Mouse (Mus musculus) stomach, postnatal 0 days (tissue): ENCODE measurements at regions not wholly inside any gene's neighbourhood (a gene's known extent, or its start where the extent isn't known, plus 50 kb on each side); places are given as distances from the start of the nearest gene placed in this dataset.

ENCODE experiments used
- ATAC-seq: fragments of 200-750 bp; cut with Nextera tagmentation; 2 replicates; pipeline ENCODE4 v1.8.0; 2017; ENCODE audit not compliant: low FRiP score, low TSS enrichment
- DNase-seq: peaks from one replicate; pipeline ENCODE4 v3.0.0-alpha.2; 2016; ENCODE audit warnings: low spot score
- H3K27ac ChIP-seq: fragments of 300-500 bp; sonication (generic); replicated peaks from 2 replicates; pipeline ENCODE4 v1.5.1; 2014; ENCODE audit warnings: mild to moderate bottlenecking, control low read depth
- H3K27me3 ChIP-seq: fragments of 300-500 bp; sonication (generic); 2 replicates; pipeline ENCODE4 v1.6.1; 2014; ENCODE audit warnings: low read length; ENCODE audit not compliant: control insufficient read depth, insufficient read depth
- H3K36me3 ChIP-seq: fragments of 300-500 bp; sonication (generic); 2 replicates; pipeline ENCODE4 v1.6.1; 2014; ENCODE audit warnings: low read length, mixed read lengths; ENCODE audit not compliant: control insufficient read depth, insufficient read depth
- H3K4me1 ChIP-seq: fragments of 300-500 bp; sonication (generic); replicated peaks from 2 replicates; pipeline ENCODE4 v1.6.1; 2014; ENCODE audit warnings: antibody characterized with exemption; ENCODE audit not compliant: control insufficient read depth, insufficient read depth
- H3K4me2 ChIP-seq: fragments of 300-500 bp; sonication (generic); replicated peaks from 2 replicates; pipeline ENCODE4 v1.6.1; 2014; ENCODE audit warnings: low read depth, mild to moderate bottlenecking, control low read depth, moderate library complexity
- H3K4me3 ChIP-seq: fragments of 300-500 bp; sonication (generic); 2 replicates; pipeline ENCODE4 v1.5.1; 2014; ENCODE audit warnings: low read depth, low read length, control low read depth
- H3K9ac ChIP-seq: fragments of 300-500 bp; sonication (generic); 2 replicates; pipeline ENCODE4 v1.6.1; 2014; ENCODE audit warnings: mild to moderate bottlenecking, low read length, control low read depth, mixed read lengths
- H3K9me3 ChIP-seq: fragments of 300-500 bp; sonication (generic); 2 replicates; pipeline ENCODE4 v1.6.1; 2016; ENCODE audit warnings: low read length; ENCODE audit not compliant: control insufficient read depth
- CTCF ChIP-seq: IDR thresholded peaks from 2 replicates; pipeline ENCODE4 v1.5.1; 2016; ENCODE audit warnings: antibody characterized with exemption, low read depth, mild to moderate bottlenecking, moderate library complexity
- EP300 ChIP-seq: optimal IDR thresholded peaks from 2 replicates; pipeline ENCODE3; 2016; ENCODE audit warnings: antibody characterized with exemption
- WGBS: fragments of 180-500 bp; shearing (Covaris S2); extraction: QIAGEN DNeasy Blood & Tissue Kit; methylation state at CpG from one replicate; pipeline ENCODE4 v1.1.7; 2014; 5-methylcytosine and 5-hydroxymethylcytosine counted together

DNA sequence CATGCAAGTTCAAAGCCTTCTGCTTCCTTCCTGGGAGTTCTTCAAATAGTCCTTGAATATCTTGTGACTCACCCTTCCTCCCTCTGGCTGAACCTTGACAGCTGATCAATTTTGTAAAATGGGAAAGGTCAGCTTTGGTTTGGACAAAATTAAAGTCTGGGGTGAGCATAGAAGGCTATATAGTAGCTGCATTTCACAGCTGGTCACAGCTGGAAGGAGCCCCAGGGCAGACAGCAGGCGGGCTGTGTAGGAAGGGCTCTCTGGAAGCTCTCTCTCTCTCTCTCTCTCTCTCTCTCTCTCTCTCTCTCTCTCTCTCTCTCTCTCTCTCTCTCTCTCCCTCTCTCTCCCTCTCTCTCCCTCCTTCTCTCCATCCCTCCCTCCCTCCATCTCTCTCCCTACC, 71.8 kb upstream of the Zfp536 start:
- no peak for TF ChIP-seq EP300
- no peak for TF ChIP-seq CTCF

DNA sequence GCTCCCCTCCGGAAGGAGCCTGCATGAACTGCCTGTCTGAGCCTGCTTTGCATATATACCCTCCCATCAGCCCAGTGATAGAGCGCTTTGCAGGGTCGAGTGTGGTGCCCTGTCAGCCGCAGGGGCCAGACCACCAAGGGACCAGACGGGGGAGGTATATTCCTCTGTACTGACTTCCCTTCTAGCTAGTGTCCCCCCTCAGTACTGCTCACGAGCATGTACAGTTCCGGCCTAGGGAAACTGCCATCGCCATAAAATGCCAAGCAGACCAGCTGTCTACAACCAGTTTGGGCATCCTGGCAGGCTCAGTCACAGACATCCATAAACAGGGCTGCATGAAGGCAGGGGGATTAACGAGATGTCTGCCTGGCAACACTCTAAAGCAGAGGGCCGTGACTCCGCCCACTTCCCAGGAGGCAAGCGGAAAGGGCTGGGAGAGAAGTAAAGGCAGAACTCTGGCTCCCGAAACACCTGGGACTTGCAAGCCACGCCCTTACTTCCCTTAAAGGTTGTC, 68.6 kb upstream of the Zfp536 start:
- no peak overlapping the region for H3K27ac ChIP-seq
- no peaks in the 10 kb centered on the region for H3K27me3 ChIP-seq
- peak overlapping the region; percentile 39 for H3K4me2 ChIP-seq
- no peaks in the 10 kb centered on the region for H3K9me3 ChIP-seq
- peak overlapping the region; percentile 10; the same call in 1 of the 2 replicates for H3K4me3 ChIP-seq
- peak; percentile 51 for DNase-seq
- peaks cover 4% of the 10 kb centered on the region; the same call in 1 of the 2 replicates for H3K4me1 ChIP-seq
- peak overlapping the region; percentile 43; the same call in 1 of the 2 replicates for H3K9ac ChIP-seq
- no peak for TF ChIP-seq EP300
- TF ChIP-seq CTCF: no peak
- 6% methylated on average over 14 of the region's 14 CpGs for WGBS
- no peaks in the 10 kb centered on the region for H3K36me3 ChIP-seq
- peak; percentile 48; the same call in 1 of the 2 replicates for ATAC-seq

More for the DNA sequence above, 71.8 kb upstream of the Zfp536 start:
- Histone ChIP-seq H3K4me1 (peaks cover 4% of the 10 kb centered on the region; the same call in 1 of the 2 replicates), H3K27ac (no peak overlapping the region), H3K36me3 (no peaks in the 10 kb centered on the region), H3K4me2 (no peak overlapping the region), H3K9ac (no peak overlapping the region), H3K9me3 (no peaks in the 10 kb centered on the region), H3K4me3 (no peak overlapping the region), H3K27me3 (no peaks in the 10 kb centered on the region)
- 54% methylated on average over 1 of the region's 1 CpGs for WGBS
- ATAC-seq: no peak
- DNase-seq: no peak

DNA sequence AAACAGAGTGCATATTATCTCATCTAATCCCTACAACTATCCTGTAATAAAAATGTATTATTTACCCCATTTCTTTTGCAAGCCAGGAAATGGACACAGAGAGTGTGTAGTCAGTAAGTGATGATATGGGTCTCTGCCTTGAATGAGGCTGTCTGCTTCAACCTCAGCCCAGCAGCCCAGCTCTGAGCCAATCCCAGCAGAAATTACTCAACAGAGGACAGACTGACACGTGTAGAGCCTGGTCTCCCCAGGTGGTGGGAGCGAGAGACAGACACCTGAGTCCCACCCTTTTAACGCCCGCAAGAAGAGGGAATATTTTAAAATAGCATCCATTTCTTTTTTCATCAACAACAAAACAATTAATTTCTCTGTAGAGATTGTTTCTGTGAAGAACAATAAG, 68.1 kb upstream of the Zfp536 start:
- Histone ChIP-seq H3K27me3 (no peaks in the 10 kb centered on the region), H3K27ac (no peak overlapping the region), H3K4me3 (no peak overlapping the region), H3K4me2 (no peak overlapping the region), H3K9me3 (no peaks in the 10 kb centered on the region), H3K4me1 (peaks cover 4% of the 10 kb centered on the region; the same call in 1 of the 2 replicates), H3K36me3 (no peaks in the 10 kb centered on the region), H3K9ac (no peak overlapping the region)
- WGBS: 60% methylated on average over 4 of the region's 4 CpGs
- no peak for TF ChIP-seq CTCF
- no peak for TF ChIP-seq EP300
- no peak for DNase-seq
- no peak for ATAC-seq

DNA sequence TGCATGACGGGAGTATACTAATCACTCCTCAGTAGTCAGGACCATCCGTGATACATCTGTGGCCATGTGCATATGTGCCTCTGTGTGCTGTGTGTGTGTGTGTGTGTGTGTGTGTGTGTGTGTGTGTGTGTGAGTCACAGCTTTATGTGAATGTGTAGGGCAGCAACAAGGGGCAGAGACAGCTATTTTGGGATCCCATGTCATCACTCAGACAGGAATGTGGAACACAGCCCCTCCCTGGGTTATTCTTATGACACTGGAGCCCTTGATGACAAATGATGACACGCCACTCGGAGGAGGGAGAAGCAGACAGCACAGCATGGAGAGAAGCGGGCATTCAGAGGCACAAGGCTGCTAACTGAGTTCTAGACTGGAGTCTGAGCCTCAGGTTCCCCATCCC, 64.4 kb upstream of the Zfp536 start:
- TF ChIP-seq CTCF (no peak), EP300 (no peak)
- Histone ChIP-seq H3K27me3 (no peaks in the 10 kb centered on the region), H3K36me3 (no peaks in the 10 kb centered on the region), H3K4me2 (no peak overlapping the region), H3K27ac (no peak overlapping the region), H3K9ac (no peak overlapping the region), H3K9me3 (no peaks in the 10 kb centered on the region), H3K4me1 (peaks cover 4% of the 10 kb centered on the region; the same call in 1 of the 2 replicates), H3K4me3 (no peak overlapping the region)
- ATAC-seq (no peak), DNase-seq (no peak)
- 66% methylated on average over 5 of the region's 5 CpGs for WGBS

DNA sequence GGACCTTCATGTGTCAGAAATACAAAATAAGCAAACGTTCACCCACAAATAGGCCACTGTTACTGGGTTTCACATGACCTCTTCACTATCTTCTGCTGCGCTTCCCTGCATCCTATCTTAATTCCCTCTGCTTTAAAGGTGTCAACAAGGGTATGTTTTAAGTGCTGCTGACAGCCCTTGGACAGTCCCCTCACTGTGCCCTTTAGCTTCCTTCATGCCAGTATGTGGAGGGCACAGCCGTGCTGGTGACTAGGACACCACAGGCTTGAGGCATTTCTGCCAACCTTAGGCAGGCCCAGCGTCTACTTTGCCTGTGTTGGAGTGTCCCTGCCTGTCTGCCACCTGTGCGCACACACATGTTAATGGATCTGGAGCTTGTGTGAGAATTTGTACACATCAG, 63.9 kb upstream of the Zfp536 start:
- ATAC-seq (no peak), DNase-seq (no peak)
- H3K4me1 ChIP-seq: peaks cover 4% of the 10 kb centered on the region; the same call in 1 of the 2 replicates
- H3K36me3 ChIP-seq: no peaks in the 10 kb centered on the region
- no peak overlapping the region for H3K4me3 ChIP-seq
- TF ChIP-seq CTCF (no peak), EP300 (no peak)
- no peak overlapping the region for H3K27ac ChIP-seq
- H3K27me3 ChIP-seq: no peaks in the 10 kb centered on the region
- no peak overlapping the region for H3K9ac ChIP-seq
- 82% methylated on average over 5 of the region's 5 CpGs for WGBS
- H3K4me2 ChIP-seq: no peak overlapping the region
- no peaks in the 10 kb centered on the region for H3K9me3 ChIP-seq

DNA sequence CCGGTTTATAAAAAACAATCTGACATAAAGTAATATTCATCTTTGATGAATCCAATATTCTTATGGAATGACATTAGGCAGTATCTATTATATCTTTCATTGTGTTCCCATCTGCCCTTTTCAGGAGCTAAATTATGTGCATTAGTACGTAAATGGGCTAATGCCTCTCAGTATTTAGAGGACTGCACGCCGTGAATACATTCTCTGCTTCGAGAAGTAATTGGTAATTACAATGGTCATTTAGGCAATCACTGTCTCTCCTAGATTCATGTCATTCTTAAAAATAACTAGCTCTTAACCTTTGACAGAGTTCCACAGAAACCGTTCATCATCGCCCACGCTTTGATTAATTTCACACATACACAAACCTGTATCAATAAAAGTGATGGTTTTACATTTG, 60.0 kb upstream of the Zfp536 start:
- Histone ChIP-seq H3K36me3 (no peaks in the 10 kb centered on the region), H3K27ac (no peak overlapping the region), H3K4me2 (no peak overlapping the region), H3K27me3 (no peaks in the 10 kb centered on the region), H3K4me3 (no peak overlapping the region), H3K9me3 (no peaks in the 10 kb centered on the region), H3K9ac (no peak overlapping the region), H3K4me1 (no peaks in the 10 kb centered on the region)
- TF ChIP-seq EP300 (no peak), CTCF (no peak)
- WGBS: 75% methylated on average over 8 of the region's 8 CpGs
- DNase-seq (no peak), ATAC-seq (no peak)
